Mouse (Mus musculus) midbrain, embryonic 10.5 days (tissue): Measurements from ENCODE around the gene Wapl. TPM values are rescaled to one million over a fixed set of nuclear protein-coding genes. Genes with fewer than 3 reads are reported as not detected.

Experiments
- polyA plus RNA-seq: library from polyadenylated mRNA; unstranded; fragments of >200 nt; fragmentation: Nextera tagmentation; extraction: Ambion mirVana; gene quantifications from 2 replicates; pipeline ENCODE4 v1.2.1, GENCODE M21; 2016

Wapl gene
- polyA plus RNA-seq, 1 experiment from 2014 or later, result 26.1 TPM

Other genes starting within 250 kb of the Wapl start
- gene Bmpr1a, start 170.6 kb upstream of the Wapl start, polyA plus RNA-seq, result 38.1 and 38.7 TPM in 2 replicates
- gene 9230112D13Rik, start 151.1 kb upstream of the Wapl start, polyA plus RNA-seq, result not detected in 2 replicates
- gene Ldb3, start 85.2 kb upstream of the Wapl start, polyA plus RNA-seq, result 0.02 TPM in 1 of 2 replicates, not detected in the other
- 0.12 and 0.35 TPM in 2 replicates for gene Opn4, start 73.8 kb upstream of the Wapl start, polyA plus RNA-seq
- 0.28 and 0.40 TPM in 2 replicates for gene Grid1, start 146.2 kb downstream of the Wapl start, polyA plus RNA-seq